Mouse (Mus musculus): ENCODE measurements around the gene Trim2.

Trim2 gene

GRCm38 (mm10) chr3:84135387-84135786, 171.3 kb downstream of the Trim2 start:
- DNase-seq (ENCODE audit: low read depth), result peak; percentile 71

DNA sequence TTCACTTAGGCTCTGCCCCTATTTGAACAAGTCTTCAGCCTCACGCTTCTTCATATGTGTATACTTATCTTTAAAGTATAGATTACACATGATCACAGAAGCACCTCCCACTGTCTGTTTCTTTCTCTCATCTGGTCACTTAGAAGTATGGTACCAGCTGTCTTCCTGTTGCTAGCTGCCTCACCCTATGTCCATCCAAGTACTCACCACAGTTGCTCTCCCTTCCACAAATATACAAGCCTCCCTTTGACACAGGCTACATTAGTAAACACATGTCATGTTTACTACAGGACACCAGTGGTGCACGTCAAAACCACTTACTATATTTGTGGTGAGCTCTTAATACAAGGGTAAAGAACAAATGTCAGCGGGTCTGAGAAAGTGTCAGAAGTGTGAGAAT, 175.3 kb downstream of the Trim2 start:
- DNase-seq (ENCODE audit: low read depth), result no peak

- no peak for DNase-seq (ENCODE audit: low read depth)
These were observed 175.9 kb downstream of the Trim2 start for GRCm38 (mm10) chr3:84130776-84131175.

DNA sequence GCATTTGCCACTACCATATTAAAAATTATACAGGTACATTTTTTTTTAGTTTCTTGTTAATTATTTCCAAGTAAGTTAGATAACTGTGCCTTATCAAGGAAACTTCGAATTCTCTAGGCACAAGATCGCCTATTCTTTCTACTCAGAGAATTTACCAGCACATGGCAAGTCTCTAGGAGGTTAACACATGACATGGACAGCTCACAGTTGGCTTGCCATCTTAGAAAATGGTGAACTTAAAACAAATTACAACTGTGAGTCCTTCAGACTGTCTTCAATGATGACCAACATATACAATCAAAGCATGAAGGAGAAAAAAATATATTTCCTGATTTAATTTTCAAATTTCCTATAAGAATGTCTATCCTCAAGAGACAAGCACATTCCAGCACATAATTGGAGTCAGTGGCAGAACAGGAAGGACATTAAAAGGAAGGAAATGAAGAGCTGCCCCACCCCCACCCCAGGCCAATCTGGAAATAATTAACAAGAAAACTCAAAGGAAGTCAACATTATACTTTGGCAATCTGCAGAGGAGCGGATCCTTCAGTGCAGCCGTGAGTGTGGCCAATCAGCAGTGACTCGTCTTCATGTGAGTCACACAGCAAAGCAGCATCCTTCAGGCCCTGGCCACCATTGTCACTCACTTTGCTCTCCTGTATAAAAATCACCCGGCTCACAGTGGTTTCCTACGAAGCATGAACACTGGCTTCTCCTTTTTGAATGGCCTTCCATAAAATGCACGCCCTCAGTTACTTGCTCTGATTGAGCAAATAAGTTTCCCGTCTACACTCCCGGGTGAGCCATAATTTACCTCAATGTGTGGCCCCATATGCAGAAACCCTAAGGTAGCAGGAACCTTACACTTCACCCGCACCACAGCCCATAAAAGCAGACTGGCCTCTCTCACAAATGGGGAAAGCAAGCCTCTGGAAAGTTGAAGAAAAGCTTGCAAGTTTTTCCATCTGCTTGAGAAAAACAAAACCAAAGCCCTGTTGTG, 177.5 kb downstream of the Trim2 start:
- no peak for DNase-seq (ENCODE audit: low read depth)

- DNase-seq (ENCODE audit: low read depth), result no peak
These were observed 179.2 kb downstream of the Trim2 start for GRCm38 (mm10) chr3:84127431-84127830.

- no peak for DNase-seq (ENCODE audit: low read depth)
These were observed 180.0 kb downstream of the Trim2 start for GRCm38 (mm10) chr3:84126721-84127120.

DNA sequence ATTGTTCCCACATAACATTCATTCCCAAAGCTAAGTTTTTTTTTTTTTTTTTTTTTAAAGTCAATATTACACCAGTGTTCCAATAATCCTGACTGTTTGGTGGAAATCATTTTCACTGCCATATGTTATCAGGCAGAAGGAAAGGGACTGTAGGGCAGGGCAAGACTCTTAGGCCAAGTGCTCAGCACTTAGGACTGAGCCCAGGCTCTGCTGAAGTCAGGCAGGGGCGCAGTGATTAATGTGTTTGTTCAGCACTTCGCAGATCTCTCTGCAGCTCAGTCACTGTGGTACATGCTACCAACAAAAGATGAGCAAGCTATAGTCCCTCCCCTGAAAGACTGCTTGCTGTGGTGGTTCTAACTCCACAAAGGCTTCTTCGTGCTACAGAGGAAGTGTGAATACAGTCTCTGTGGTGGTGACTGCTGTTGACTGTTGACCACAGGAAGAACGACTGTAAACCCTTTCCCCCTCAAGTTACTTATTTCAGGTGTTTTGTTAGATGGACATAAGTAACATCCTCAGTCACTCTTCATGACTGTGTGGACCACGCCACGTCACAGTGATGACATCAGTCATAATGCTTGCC, 180.9 kb downstream of the Trim2 start:
- no peak for DNase-seq (ENCODE audit: low read depth)

- peak; percentile 17 for DNase-seq (ENCODE audit: low read depth)
These were observed 183.2 kb downstream of the Trim2 start for GRCm38 (mm10) chr3:84123461-84123860.

DNA sequence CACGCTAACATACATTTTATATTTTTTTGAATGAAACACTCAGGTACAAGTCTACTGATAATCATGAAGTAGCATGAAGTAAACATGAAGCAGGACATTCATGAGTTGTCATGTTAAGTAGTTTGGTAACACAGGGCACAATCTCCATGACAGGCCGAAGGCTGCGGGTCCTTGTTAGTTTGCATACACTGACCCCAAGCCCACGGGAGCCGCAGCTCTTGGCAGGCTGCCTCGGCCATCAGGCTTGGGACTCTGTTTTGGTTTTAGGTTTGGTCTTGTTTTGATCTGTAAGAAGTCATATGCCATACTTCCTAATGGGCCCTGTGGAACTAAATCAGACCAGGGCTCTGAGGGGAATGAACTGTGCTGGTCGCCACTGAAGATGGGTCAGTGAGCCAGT, 188.0 kb downstream of the Trim2 start:
- no peak for DNase-seq (ENCODE audit: low read depth)

- DNase-seq (ENCODE audit: low read depth), result no peak
These were observed 188.5 kb downstream of the Trim2 start for GRCm38 (mm10) chr3:84118178-84118577.

Measured in c-Kit-positive CD71-positive TER-119-negative erythroid progenitor cells, embryonic 14.5 days (primary cell).